Mouse (Mus musculus) left cerebral cortex, adult 2 months (tissue): ENCODE results near the gene Emx1. TPM values are rescaled to one million over a fixed set of nuclear protein-coding genes. Genes with fewer than 3 reads are reported as not detected.

Experiments
- DNase-seq, 2 experiments: peaks; one replicate each; pipeline ENCODE4 v3.0.0; 2021 to 2022; ENCODE audit warnings: low spot score in 2 of 2, mixed read lengths in 1 of 2; ENCODE audit errors: extremely low spot score in 1 of 2
- H3K27ac ChIP-seq: fragments of 200-600 bp; 2 replicates; pipeline ENCODE4 v1.8.1; 2022
- H3K4me3 ChIP-seq: fragments of 200-600 bp; 2 replicates; pipeline ENCODE4 v1.8.1; 2022
- CTCF ChIP-seq: fragments of 200-600 bp; IDR thresholded peaks from 2 replicates; pipeline ENCODE4 v1.8.1; 2022; ENCODE audit warnings: antibody characterized with exemption, mild to moderate bottlenecking, moderate library complexity
- intact Hi-C: fragments of 180-260 bp; cut with DNase I; formaldehyde crosslinking; loops from one replicate; pipeline ENCODE4 v1.15.1; 2025
- total RNA-seq, 2 experiments: library from RNA; stranded (reverse); gene quantifications; 2 replicates each; pipeline ENCODE4 v1.2.3; 2021

The Emx1 gene
- total RNA-seq, 2 experiments from 2014 or later: 32.8 to 40.1 TPM

DNA sequence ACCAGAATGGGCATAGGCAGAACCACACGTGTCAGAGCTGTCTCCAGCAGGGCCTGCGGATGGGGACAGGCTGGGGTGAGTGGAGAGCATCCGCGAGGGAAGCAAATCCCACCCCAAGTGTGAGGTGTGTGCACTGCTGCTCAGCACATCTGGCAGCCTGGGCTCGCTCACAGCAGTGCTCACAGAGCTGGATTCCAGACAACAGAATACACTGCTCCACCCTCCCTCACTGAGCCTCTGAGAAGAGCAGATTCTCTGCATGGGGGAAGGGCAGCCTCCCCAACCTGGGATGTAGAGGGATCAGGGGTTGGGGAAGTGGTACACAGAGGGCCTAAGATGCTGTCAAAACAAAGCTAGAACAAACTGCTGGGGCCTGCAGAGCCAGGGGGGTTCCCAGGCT is 47.6 kb downstream of the Emx1 start:
- intact Hi-C loops: loop anchor here (5.0 kb wide), 2 partner anchors 72 to 158 kb away; no protein-coding TSS in a partner anchor
- no peak overlapping the region for H3K27ac ChIP-seq
- no peak overlapping the region for H3K4me3 ChIP-seq
- DNase-seq: no peak
- no peak for TF ChIP-seq CTCF

DNA sequence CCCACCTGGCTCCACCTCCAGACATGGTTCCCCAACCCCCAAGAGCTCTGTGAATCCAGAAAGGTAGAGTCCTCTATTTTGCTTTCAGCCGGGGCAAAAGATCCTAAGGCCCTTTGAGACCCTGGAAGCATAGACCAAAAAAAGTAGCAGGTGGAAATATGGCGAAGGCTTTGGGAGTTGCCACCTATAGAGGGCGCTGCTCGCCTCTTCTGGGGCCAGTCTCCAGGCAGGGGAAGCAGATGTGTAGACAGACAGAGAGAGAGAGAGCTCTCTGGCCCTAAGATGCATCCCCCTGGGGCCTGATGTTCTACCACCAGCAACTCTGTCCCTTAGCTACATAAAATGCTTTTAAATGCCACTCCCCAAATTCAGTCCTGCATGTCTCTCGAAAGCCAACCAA is 49.8 kb downstream of the Emx1 start:
- DNase-seq: peak; percentile 48 to 63
- Histone ChIP-seq H3K27ac (peak overlapping the region; percentile 53; the same call in 1 of the 2 replicates), H3K4me3 (no peak overlapping the region)
- TF ChIP-seq CTCF: peak; percentile 74
- intact Hi-C loops: loop anchor here (5.0 kb wide), 2 partner anchors 75 to 155 kb away; no protein-coding TSS in a partner anchor

DNA sequence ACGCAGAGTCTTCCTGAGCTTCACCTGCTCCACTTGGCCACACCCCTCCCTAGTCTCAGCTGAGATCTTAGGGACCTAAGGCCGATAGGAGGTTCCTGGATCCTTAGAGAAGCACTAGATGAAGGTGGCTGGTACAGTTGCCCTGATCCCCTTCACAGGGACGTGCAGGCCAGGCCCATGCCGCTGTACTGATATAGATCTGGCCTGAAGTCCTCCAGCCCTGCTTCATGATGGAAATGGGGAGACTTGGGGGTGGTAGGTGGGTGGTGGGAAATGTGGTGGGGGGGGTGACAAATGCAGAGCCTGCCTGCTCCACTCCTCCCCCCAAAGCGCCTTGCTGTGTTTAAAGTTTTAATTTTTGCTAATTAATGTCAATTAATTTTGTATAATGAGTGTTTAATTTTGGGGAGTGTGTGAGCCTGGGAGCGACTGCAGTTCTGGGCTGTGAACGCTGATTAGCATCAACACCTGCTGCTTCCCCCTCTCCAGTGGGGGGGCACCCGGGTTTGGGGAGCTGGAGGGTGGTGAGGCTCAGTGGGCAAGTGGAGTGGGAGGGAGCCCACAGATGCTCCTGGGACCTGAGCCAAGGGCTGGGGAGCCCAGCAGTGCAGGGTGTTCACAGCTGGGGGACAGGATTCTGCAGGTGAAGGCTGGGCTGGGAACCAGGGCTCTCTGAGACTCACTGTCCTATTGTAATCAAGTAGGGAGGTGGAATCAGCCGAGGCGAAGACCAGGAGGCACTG is 50.5 kb downstream of the Emx1 start:
- intact Hi-C loops: loop anchor here (5.0 kb wide), 2 partner anchors 75 to 155 kb away; no protein-coding TSS in a partner anchor
- peak; percentile 46 to 52 for DNase-seq
- Histone ChIP-seq H3K4me3 (no peak overlapping the region), H3K27ac (peak overlapping the region; percentile 53)
- TF ChIP-seq CTCF: no peak

GRCm38 (mm10) chr6:85239044-85239489 is 51.8 kb downstream of the Emx1 start:
- intact Hi-C loops: loop anchor here (5.0 kb wide), 2 partner anchors 77 to 153 kb away; no protein-coding TSS in a partner anchor
- peak; percentile 76 for TF ChIP-seq CTCF
- Histone ChIP-seq H3K27ac (no peak overlapping the region), H3K4me3 (no peak overlapping the region)
- DNase-seq: peak; percentile 41 to 64

DNA sequence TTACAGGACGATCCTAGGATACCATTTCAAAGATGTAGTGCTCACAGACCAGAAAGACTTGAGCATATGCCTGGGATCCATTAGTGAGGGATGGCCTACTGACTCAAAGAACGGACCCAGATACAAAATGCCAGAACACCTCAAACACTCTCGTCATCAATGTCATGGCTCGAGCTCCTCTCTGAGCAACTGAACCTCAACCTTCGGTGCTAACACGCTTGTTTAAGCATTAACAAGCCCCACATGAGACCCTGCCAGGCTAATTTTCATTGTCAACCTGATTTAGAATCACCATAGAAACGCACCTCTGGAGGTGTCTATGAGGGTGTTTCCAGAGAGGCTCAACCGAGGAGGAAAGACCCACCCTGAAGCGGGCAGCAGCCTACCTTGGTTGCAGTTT is 62.6 kb downstream of the Emx1 start:
- intact Hi-C loops: no loop called here
- no peak for DNase-seq
- no peak overlapping the region for H3K27ac ChIP-seq
- no peak overlapping the region for H3K4me3 ChIP-seq
- no peak for TF ChIP-seq CTCF

- intact Hi-C loops: no loop called here
Observed at GRCm38 (mm10) chr6:85250811-85251241, 63.6 kb downstream of the Emx1 start.

DNA sequence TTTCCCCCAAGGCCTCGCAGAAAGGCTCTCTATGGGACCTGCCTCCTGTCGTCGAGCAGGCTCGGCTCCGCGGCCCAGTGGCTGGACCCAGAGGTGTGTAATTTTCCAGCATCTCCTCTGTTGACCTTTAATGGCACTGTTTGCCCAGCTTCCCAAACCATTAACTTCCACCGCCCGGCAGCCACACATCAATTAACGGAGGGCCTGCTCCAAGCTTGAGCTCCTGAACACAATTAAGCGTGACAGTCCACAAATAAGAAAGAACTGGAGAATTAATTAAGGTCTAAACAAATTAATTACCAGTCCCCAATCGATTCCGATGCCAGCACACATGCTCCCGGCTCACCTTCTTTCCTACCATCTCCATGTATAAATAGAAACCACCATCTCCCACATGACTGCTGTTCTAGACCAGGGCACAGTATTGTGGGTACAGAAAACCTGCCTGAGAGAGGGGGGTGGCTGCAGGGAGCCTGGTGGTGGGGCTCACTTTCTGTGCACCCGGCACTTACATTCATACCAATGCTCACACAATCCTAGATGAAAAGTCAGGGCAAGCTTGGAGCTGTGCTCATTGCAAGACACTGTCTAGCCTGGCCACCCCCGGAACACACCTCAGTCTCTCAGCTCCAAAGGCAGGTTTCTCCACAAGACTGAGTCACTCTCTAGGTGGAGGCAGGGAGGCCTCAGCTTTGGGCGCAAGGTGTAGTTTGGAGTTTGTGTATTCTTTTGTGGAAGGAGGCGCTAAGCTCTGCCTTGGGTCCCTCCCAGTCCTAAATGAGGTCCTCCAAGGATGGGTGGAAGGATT is 65.2 kb downstream of the Emx1 start:
- no peak for DNase-seq
- intact Hi-C loops: no loop called here
- no peak for TF ChIP-seq CTCF
- no peak overlapping the region for H3K4me3 ChIP-seq
- no peak overlapping the region for H3K27ac ChIP-seq

More at GRCm38 (mm10) chr6:85250811-85251241, 63.6 kb downstream of the Emx1 start:
- H3K4me3 ChIP-seq: no peak overlapping the region
- H3K27ac ChIP-seq: no peak overlapping the region
- no peak for DNase-seq
- no peak for TF ChIP-seq CTCF

DNA sequence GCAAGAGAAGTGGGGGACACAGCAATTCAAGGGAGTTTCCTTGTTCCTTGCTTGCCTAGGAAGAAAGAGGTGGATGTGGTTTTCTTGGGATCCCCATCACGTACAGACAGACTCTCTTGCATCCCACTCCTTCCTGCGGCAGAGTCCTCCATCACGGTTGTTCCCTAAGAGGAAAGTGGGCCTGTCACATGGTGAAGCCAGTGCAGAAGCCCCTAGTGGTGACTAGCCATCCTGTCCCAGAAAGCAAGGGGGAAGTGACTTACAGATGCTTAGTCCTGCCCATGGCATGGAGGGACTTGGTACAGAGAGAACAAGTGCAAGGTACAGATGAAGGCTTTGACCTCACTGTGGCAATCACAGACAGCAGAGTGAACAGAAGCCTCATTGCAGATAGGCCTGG is 66.0 kb downstream of the Emx1 start:
- TF ChIP-seq CTCF: peak; percentile 37
- Histone ChIP-seq H3K4me3 (no peak overlapping the region), H3K27ac (peak overlapping the region; percentile 40; the same call in 1 of the 2 replicates)
- no peak for DNase-seq
- intact Hi-C loops: no loop called here

Other genes with a start within 250 kb of the Emx1 start
- 10 to 100 TPM; 85.0 to 93.3 TPM for gene Exoc6b, start 117.9 kb upstream of the Emx1 start, total RNA-seq
- gene Spr, start 49.7 kb upstream of the Emx1 start, total RNA-seq: 10 to 100 TPM; 40.8 to 41.6 TPM
- 100 to 1,000 TPM; 161 to 173 TPM for gene Sfxn5, start 146.0 kb downstream of the Emx1 start, total RNA-seq
- gene Rab11fip5, start 187.2 kb downstream of the Emx1 start, total RNA-seq: 10 to 100 TPM; 74.5 to 78.6 TPM
- gene Noto, start 236.4 kb downstream of the Emx1 start, total RNA-seq: not detected
- 10 to 100 TPM; 48.8 to 52.7 TPM for gene Smyd5, start 244.6 kb downstream of the Emx1 start, total RNA-seq